Mouse (Mus musculus): Measurements from ENCODE around the gene Clec1a. TPM values are rescaled to one million over a fixed set of nuclear protein-coding genes. Genes with fewer than 3 reads are reported as not detected.

The Clec1a gene
- total and polyA plus RNA-seq, 2 experiments, result 0.34 to 3.2 TPM

GRCm38 (mm10) chr6:129422311-129422710 is 29.5 kb downstream of the Clec1a start:
- 25% methylated on average over 3 of the region's 3 CpGs for WGBS
- no peaks in the 10 kb centered on the region for H3K36me3 ChIP-seq (ENCODE audit: control insufficient read depth, insufficient read depth, low read length)
- H3K27ac ChIP-seq (replicated peaks; ENCODE audit: insufficient read depth, low read depth, low read length), result no peak overlapping the region
- H3K27me3 ChIP-seq (ENCODE audit: control insufficient read depth, insufficient read depth, low read length), result no peaks in the 10 kb centered on the region
- peaks cover 11% of the 10 kb centered on the region for H3K4me1 ChIP-seq (ENCODE audit: control insufficient read depth, insufficient read depth, low read length)
- H3K4me3 ChIP-seq (ENCODE audit: insufficient read depth, low read depth, low read length), result no peak overlapping the region
- H3K79me2 ChIP-seq (ENCODE audit: control insufficient read depth, insufficient read depth, low read length), result no peaks in the 10 kb centered on the region
- peak; percentile 96 for DNase-seq (ENCODE audit: extremely low read depth, low read depth, low spot score)
- no peak for TF ChIP-seq CTCF (IDR thresholded peaks at IDR 0.05; ENCODE audit: low read depth, low read length)
- TF ChIP-seq POLR2A (IDR thresholded peaks at IDR 0.05; ENCODE audit: extremely low read depth, insufficient read depth, low read length), result no peak
- no peak overlapping the region for H3K9ac ChIP-seq (ENCODE audit: low read depth, low read length)

GRCm38 (mm10) chr6:129414177-129414576 is 37.6 kb downstream of the Clec1a start:
- Histone ChIP-seq H3K4me1 (ENCODE audit: control insufficient read depth, insufficient read depth, low read length) (no peaks in the 10 kb centered on the region), H3K36me3 (ENCODE audit: control insufficient read depth, insufficient read depth, low read length) (no peaks in the 10 kb centered on the region; the same call in 1 of the 2 replicates), H3K79me2 (ENCODE audit: control insufficient read depth, insufficient read depth, low read length) (no peaks in the 10 kb centered on the region), H3K4me3 (ENCODE audit: insufficient read depth, low read depth, low read length) (no peak overlapping the region), H3K27ac (replicated peaks; ENCODE audit: insufficient read depth, low read depth, low read length) (no peak overlapping the region), H3K9ac (ENCODE audit: low read depth, low read length) (no peak overlapping the region), H3K27me3 (ENCODE audit: control insufficient read depth, insufficient read depth, low read length) (no peaks in the 10 kb centered on the region)
- 88% methylated on average over 1 of the region's 1 CpGs for WGBS
- TF ChIP-seq CTCF (IDR thresholded peaks at IDR 0.05; ENCODE audit: low read depth, low read length) (no peak), POLR2A (IDR thresholded peaks at IDR 0.05; ENCODE audit: extremely low read depth, insufficient read depth, low read length) (no peak)
- no peak for DNase-seq (ENCODE audit: extremely low read depth, low read depth, low spot score)

GRCm38 (mm10) chr6:129408562-129408961 is 43.2 kb downstream of the Clec1a start, which contains the start of gene Clec9a:
Clec9a (plus strand) TSS chr6:129408862.
- DNase-seq (ENCODE audit: extremely low read depth, low read depth, low spot score), result no peak
- Histone ChIP-seq H3K9ac (ENCODE audit: low read depth, low read length) (no peak within 1 kb of the TSS), H3K27me3 (ENCODE audit: control insufficient read depth, insufficient read depth, low read length) (no peaks in the 10 kb centered on the region), H3K36me3 (ENCODE audit: control insufficient read depth, insufficient read depth, low read length) (no peaks in the 10 kb centered on the region; the same call in 1 of the 2 replicates), H3K4me3 (ENCODE audit: insufficient read depth, low read depth, low read length) (no peak within 1 kb of the TSS), H3K4me1 (ENCODE audit: control insufficient read depth, insufficient read depth, low read length) (no peaks in the 10 kb centered on the region; the same call in 1 of the 2 replicates), H3K79me2 (ENCODE audit: control insufficient read depth, insufficient read depth, low read length) (no peaks in the 10 kb centered on the region), H3K27ac (replicated peaks; ENCODE audit: insufficient read depth, low read depth, low read length) (0 out of 2 replicates have a peak within 1 kb of the TSS, but pooled peaks have one; percentile 29)
- WGBS, result 91% methylated on average over 2 of the region's 2 CpGs
- TF ChIP-seq POLR2A (IDR thresholded peaks at IDR 0.05; ENCODE audit: extremely low read depth, insufficient read depth, low read length) (no peak), CTCF (IDR thresholded peaks at IDR 0.05; ENCODE audit: low read depth, low read length) (no peak)

- Histone ChIP-seq H3K27me3 (ENCODE audit: control insufficient read depth, insufficient read depth, low read length) (no peaks in the 10 kb centered on the region), H3K27ac (replicated peaks; ENCODE audit: insufficient read depth, low read depth, low read length) (0 out of 2 replicates have a peak overlapping the region, but pooled peaks have one; percentile 29), H3K79me2 (ENCODE audit: control insufficient read depth, insufficient read depth, low read length) (no peaks in the 10 kb centered on the region), H3K4me3 (ENCODE audit: insufficient read depth, low read depth, low read length) (no peak overlapping the region), H3K4me1 (ENCODE audit: control insufficient read depth, insufficient read depth, low read length) (no peaks in the 10 kb centered on the region; the same call in 1 of the 2 replicates), H3K9ac (ENCODE audit: low read depth, low read length) (no peak overlapping the region), H3K36me3 (ENCODE audit: control insufficient read depth, insufficient read depth, low read length) (no peaks in the 10 kb centered on the region; the same call in 1 of the 2 replicates)
- peak; percentile 51 for DNase-seq (ENCODE audit: extremely low read depth, low read depth, low spot score)
- TF ChIP-seq POLR2A (IDR thresholded peaks at IDR 0.05; ENCODE audit: extremely low read depth, insufficient read depth, low read length) (no peak), CTCF (IDR thresholded peaks at IDR 0.05; ENCODE audit: low read depth, low read length) (no peak)
- WGBS, result 66% methylated on average over 2 of the region's 2 CpGs
Measured at GRCm38 (mm10) chr6:129407324-129407723, 44.5 kb downstream of the Clec1a start.

GRCm38 (mm10) chr6:129405999-129406398 is 45.8 kb downstream of the Clec1a start:
- no peak for TF ChIP-seq POLR2A (IDR thresholded peaks at IDR 0.05; ENCODE audit: extremely low read depth, insufficient read depth, low read length)
- TF ChIP-seq CTCF (IDR thresholded peaks at IDR 0.05; ENCODE audit: low read depth, low read length), result no peak
- Histone ChIP-seq H3K4me3 (ENCODE audit: insufficient read depth, low read depth, low read length) (no peak overlapping the region), H3K9ac (ENCODE audit: low read depth, low read length) (no peak overlapping the region), H3K27me3 (ENCODE audit: control insufficient read depth, insufficient read depth, low read length) (no peaks in the 10 kb centered on the region), H3K27ac (replicated peaks; ENCODE audit: insufficient read depth, low read depth, low read length) (no peak overlapping the region), H3K4me1 (ENCODE audit: control insufficient read depth, insufficient read depth, low read length) (no peaks in the 10 kb centered on the region; the same call in 1 of the 2 replicates), H3K79me2 (ENCODE audit: control insufficient read depth, insufficient read depth, low read length) (no peaks in the 10 kb centered on the region), H3K36me3 (ENCODE audit: control insufficient read depth, insufficient read depth, low read length) (no peaks in the 10 kb centered on the region; the same call in 1 of the 2 replicates)
- peak; percentile 30 for DNase-seq (ENCODE audit: extremely low read depth, low read depth, low spot score)

- Histone ChIP-seq H3K27me3 (ENCODE audit: control insufficient read depth, insufficient read depth, low read length) (no peaks in the 10 kb centered on the region), H3K27ac (replicated peaks; ENCODE audit: insufficient read depth, low read depth, low read length) (no peak overlapping the region), H3K9ac (ENCODE audit: low read depth, low read length) (no peak overlapping the region), H3K4me3 (ENCODE audit: insufficient read depth, low read depth, low read length) (no peak overlapping the region), H3K4me1 (ENCODE audit: control insufficient read depth, insufficient read depth, low read length) (no peaks in the 10 kb centered on the region; the same call in 1 of the 2 replicates), H3K79me2 (ENCODE audit: control insufficient read depth, insufficient read depth, low read length) (no peaks in the 10 kb centered on the region), H3K36me3 (ENCODE audit: control insufficient read depth, insufficient read depth, low read length) (no peaks in the 10 kb centered on the region)
- TF ChIP-seq CTCF (IDR thresholded peaks at IDR 0.05; ENCODE audit: low read depth, low read length) (no peak), POLR2A (IDR thresholded peaks at IDR 0.05; ENCODE audit: extremely low read depth, insufficient read depth, low read length) (no peak)
- whole genome bisulfite sequencing, result 92% methylated on average over 6 of the region's 6 CpGs
- DNase-seq (ENCODE audit: extremely low read depth, low read depth, low spot score), result no peak
Measured at GRCm38 (mm10) chr6:129403391-129403790, 48.4 kb downstream of the Clec1a start.

Data from liver, adult 2 months (tissue).